Mouse (Mus musculus): ENCODE measurements around the gene Tmem33. TPM values are rescaled to one million over a fixed set of nuclear protein-coding genes. Genes with fewer than 3 reads are reported as not detected.

Tmem33 gene
- 120 and 121 TPM in 2 replicates for polyA plus RNA-seq (2014; fragmentation: Nextera tagmentation; extraction: Ambion mirVana)

DNA sequence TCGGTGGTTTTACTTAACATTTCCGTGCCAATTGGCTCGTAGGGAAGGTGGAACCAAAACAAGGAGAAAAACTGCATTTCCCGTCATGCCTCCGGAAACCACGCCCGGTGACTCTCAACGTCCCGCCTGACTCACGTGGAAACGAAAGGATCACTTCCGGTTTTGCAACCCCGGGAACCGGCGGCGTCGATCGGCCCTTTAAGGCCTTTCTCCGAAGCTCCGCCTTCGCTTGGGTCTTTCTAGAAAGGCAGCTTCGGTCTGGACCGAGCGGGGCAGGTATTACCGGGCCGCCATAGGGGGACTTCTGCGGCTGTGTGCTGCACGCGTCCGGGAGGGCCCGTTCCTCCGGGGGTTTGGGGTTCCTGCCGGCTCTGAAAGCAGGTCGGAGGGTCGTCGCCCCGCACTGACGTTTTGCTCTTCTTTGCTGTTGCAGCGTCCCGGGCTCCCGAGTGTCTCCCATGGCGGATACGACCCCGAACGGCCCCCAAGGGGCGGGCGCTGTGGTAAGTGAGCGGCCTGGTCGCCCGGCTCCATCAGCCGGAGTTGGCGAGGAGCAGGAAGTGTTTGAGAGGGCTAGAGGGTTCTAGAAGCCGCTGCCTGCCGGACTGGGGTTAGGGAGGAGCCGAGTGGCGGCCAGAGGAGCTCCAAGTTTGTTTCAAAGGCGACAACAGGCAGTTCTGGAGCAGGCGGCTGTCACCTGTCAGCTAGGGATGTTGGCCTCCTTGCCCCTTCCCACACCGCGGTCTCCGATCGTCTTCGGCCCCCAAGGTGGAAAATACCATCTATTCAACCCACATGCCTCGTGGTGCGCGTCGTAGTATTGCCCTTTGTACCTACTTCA lies at the start of gene Tmem33:
Gene Tmem33 (plus strand): TSS at position 35 of the 841 bp plus-strand sequence.
- H3K4me2 ChIP-seq: peak within 1 kb of the TSS; percentile 78
- no peaks in the 10 kb centered on the region for H3K9me3 ChIP-seq (ENCODE audit: control insufficient read depth, low read length)
- no peaks in the 10 kb centered on the region for H3K27me3 ChIP-seq (ENCODE audit: control insufficient read depth, insufficient read depth, low read length)
- ATAC-seq (ENCODE audit: low FRiP score): peak; percentile 93
- DNase-seq (ENCODE audit: low spot score, missing footprints): peak; percentile 98
- WGBS: 0% methylated on average over 67 of the region's 67 CpGs
- H3K36me3 ChIP-seq (ENCODE audit: control insufficient read depth, insufficient read depth, low read length): peaks cover 15% of the 10 kb centered on the region; the same call in 1 of the 2 replicates
- peak within 1 kb of the TSS; percentile 88 for H3K27ac ChIP-seq (ENCODE audit: low read depth, low read length)
- peak within 1 kb of the TSS; percentile 90 for H3K9ac ChIP-seq (ENCODE audit: low read length)
- peak within 1 kb of the TSS; percentile 88 for H3K4me3 ChIP-seq (ENCODE audit: low read depth, low read length)
- peaks cover 5% of the 10 kb centered on the region; the same call in 1 of the 2 replicates for H3K4me1 ChIP-seq (ENCODE audit: control insufficient read depth, insufficient read depth, low read length)

DNA sequence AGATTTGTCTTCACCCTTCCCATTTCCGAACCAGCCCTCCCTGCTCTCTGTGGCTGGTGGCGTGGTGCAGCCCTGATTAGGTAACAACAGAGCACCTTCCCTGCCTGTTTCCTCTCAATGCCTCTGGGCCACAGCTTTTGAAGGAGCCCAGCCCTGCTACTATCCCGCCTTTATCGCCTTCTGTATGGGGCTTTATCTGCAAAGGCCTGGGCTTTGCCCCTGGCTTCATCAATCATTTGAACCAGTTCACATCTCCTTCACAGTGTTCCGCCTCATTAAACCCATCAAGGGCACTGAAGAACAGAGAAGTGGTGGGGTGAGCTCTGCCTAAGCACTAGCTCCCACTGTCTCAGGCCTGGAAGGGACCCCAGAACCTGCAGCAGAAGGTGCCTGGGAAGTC lies 47.2 kb upstream of the Tmem33 start:
- peaks cover 57% of the 10 kb centered on the region for H3K27me3 ChIP-seq (ENCODE audit: control insufficient read depth, insufficient read depth, low read length)
- DNase-seq (ENCODE audit: low spot score, missing footprints): no peak
- no peaks in the 10 kb centered on the region for H3K36me3 ChIP-seq (ENCODE audit: control insufficient read depth, insufficient read depth, low read length)
- H3K9me3 ChIP-seq (ENCODE audit: control insufficient read depth, low read length): no peaks in the 10 kb centered on the region
- H3K4me2 ChIP-seq: no peak overlapping the region
- ATAC-seq (ENCODE audit: low FRiP score): no peak
- H3K4me1 ChIP-seq (ENCODE audit: control insufficient read depth, insufficient read depth, low read length): peaks cover 13% of the 10 kb centered on the region
- H3K9ac ChIP-seq (ENCODE audit: low read length): no peak overlapping the region
- no peak overlapping the region for H3K27ac ChIP-seq (ENCODE audit: low read depth, low read length)
- WGBS: 25% methylated on average over 5 of the region's 5 CpGs
- no peak overlapping the region for H3K4me3 ChIP-seq (ENCODE audit: low read depth, low read length)

DNA sequence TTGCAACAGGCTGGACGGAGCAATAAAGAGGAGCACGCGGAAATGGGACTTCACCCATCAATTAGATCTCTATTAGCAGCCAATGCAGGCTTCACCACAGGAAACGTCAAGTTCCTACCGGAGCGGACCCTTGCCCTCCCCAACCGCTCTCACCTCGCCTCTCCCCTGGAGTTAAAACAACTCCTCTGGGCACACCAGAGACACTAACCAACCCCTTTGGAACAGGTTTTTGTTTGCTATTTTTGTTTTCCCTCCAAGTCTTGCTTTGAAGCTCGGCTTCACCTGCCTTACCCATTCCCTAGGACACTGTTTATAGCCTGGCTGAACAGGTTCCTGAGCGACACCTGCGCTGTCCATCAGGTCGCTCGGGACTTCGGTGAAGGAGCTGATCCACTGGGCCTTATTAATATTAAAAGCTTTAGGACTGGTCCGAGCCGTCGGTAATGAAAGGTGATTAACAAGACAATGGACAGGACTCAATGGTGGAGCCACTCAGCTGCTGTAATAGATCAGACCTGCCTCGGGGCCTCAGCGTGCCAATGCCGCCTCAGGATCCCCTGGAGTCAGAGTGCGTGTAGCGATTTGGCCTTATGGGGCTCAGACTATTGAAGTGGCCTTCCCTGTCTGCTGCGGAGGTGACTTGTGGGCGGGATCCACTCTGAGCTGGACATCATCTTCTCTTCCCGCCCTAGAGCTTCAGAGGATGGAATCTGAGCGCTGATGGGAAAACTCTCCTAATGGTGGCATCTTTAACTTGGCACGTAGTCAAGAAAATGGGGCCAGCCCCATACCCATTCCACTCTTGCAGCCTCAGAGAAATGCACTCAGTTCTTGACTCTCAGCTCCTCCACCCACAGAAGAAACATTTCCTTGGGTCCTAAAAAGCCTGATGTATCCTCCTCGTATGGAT lies 45.0 kb upstream of the Tmem33 start:
- ATAC-seq (ENCODE audit: low FRiP score) (0 out of 2 replicates have a peak, but pooled peaks have one; percentile 18), DNase-seq (ENCODE audit: low spot score, missing footprints) (peak; percentile 94)
- no peak overlapping the region for H3K27ac ChIP-seq (ENCODE audit: low read depth, low read length)
- no peak overlapping the region; the same call in 1 of the 2 replicates for H3K4me3 ChIP-seq (ENCODE audit: low read depth, low read length)
- WGBS: under 1% methylated on average over 28 of the region's 28 CpGs
- H3K4me2 ChIP-seq: peak overlapping the region; percentile 16
- H3K4me1 ChIP-seq (ENCODE audit: control insufficient read depth, insufficient read depth, low read length): peaks cover 13% of the 10 kb centered on the region
- no peaks in the 10 kb centered on the region for H3K36me3 ChIP-seq (ENCODE audit: control insufficient read depth, insufficient read depth, low read length)
- no peaks in the 10 kb centered on the region for H3K9me3 ChIP-seq (ENCODE audit: control insufficient read depth, low read length)
- peaks cover 77% of the 10 kb centered on the region for H3K27me3 ChIP-seq (ENCODE audit: control insufficient read depth, insufficient read depth, low read length)
- no peak overlapping the region for H3K9ac ChIP-seq (ENCODE audit: low read length)

- H3K9me3 ChIP-seq (ENCODE audit: control insufficient read depth, low read length): no peaks in the 10 kb centered on the region
- ATAC-seq (ENCODE audit: low FRiP score): peak; percentile 62
- peaks cover 84% of the 10 kb centered on the region for H3K27me3 ChIP-seq (ENCODE audit: control insufficient read depth, insufficient read depth, low read length)
- H3K36me3 ChIP-seq (ENCODE audit: control insufficient read depth, insufficient read depth, low read length): no peaks in the 10 kb centered on the region
- peaks cover 13% of the 10 kb centered on the region for H3K4me1 ChIP-seq (ENCODE audit: control insufficient read depth, insufficient read depth, low read length)
- H3K9ac ChIP-seq (ENCODE audit: low read length): no peak overlapping the region
- peak; percentile 91 for DNase-seq (ENCODE audit: low spot score, missing footprints)
- WGBS: under 1% methylated on average over 49 of the region's 49 CpGs
- H3K27ac ChIP-seq (ENCODE audit: low read depth, low read length): no peak overlapping the region
- H3K4me2 ChIP-seq: peak overlapping the region; percentile 16
- H3K4me3 ChIP-seq (ENCODE audit: low read depth, low read length): peak overlapping the region; percentile 1
These were observed 44.2 kb upstream of the Tmem33 start for GRCm38 (mm10) chr5:67216031-67216778.

GRCm38 (mm10) chr5:67216779-67217095 lies 43.6 kb upstream of the Tmem33 start:
- H3K27ac ChIP-seq (ENCODE audit: low read depth, low read length): no peak overlapping the region
- no peaks in the 10 kb centered on the region for H3K9me3 ChIP-seq (ENCODE audit: control insufficient read depth, low read length)
- 0 out of 2 replicates have a peak overlapping the region, but pooled peaks have one; percentile 1 for H3K4me3 ChIP-seq (ENCODE audit: low read depth, low read length)
- peaks cover 14% of the 10 kb centered on the region for H3K4me1 ChIP-seq (ENCODE audit: control insufficient read depth, insufficient read depth, low read length)
- no peak overlapping the region for H3K9ac ChIP-seq (ENCODE audit: low read length)
- peak; percentile 95 for DNase-seq (ENCODE audit: low spot score, missing footprints)
- H3K27me3 ChIP-seq (ENCODE audit: control insufficient read depth, insufficient read depth, low read length): peaks cover 90% of the 10 kb centered on the region
- WGBS: 3% methylated on average over 9 of the region's 9 CpGs
- H3K36me3 ChIP-seq (ENCODE audit: control insufficient read depth, insufficient read depth, low read length): no peaks in the 10 kb centered on the region
- ATAC-seq (ENCODE audit: low FRiP score): no peak; the same call in 1 of the 2 replicates
- H3K4me2 ChIP-seq: peak overlapping the region; percentile 16; the same call in 1 of the 2 replicates

DNA sequence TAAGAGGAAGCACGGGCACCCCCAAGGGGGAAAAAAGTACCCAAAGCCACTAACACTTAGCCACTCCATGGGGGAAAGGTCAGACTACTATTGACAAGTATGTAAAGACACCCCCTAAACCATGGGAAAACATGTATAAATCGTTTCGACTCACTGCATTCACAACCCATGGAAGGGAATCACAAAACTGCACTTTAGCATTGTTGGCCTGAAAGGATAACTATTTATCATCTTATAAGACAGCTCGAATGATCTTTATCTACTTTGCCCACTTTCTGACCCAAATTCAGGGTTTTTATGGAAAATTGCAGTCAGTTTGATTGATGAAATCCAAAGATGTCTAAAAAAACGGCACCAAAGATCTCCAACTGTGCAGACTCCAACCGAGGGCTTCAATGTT lies 38.5 kb upstream of the Tmem33 start:
- Histone ChIP-seq H3K4me2 (peak overlapping the region; percentile 44; the same call in 1 of the 2 replicates), H3K4me3 (ENCODE audit: low read depth, low read length) (no peak overlapping the region)
- peak; percentile 92 for DNase-seq (ENCODE audit: low spot score, missing footprints)

DNA sequence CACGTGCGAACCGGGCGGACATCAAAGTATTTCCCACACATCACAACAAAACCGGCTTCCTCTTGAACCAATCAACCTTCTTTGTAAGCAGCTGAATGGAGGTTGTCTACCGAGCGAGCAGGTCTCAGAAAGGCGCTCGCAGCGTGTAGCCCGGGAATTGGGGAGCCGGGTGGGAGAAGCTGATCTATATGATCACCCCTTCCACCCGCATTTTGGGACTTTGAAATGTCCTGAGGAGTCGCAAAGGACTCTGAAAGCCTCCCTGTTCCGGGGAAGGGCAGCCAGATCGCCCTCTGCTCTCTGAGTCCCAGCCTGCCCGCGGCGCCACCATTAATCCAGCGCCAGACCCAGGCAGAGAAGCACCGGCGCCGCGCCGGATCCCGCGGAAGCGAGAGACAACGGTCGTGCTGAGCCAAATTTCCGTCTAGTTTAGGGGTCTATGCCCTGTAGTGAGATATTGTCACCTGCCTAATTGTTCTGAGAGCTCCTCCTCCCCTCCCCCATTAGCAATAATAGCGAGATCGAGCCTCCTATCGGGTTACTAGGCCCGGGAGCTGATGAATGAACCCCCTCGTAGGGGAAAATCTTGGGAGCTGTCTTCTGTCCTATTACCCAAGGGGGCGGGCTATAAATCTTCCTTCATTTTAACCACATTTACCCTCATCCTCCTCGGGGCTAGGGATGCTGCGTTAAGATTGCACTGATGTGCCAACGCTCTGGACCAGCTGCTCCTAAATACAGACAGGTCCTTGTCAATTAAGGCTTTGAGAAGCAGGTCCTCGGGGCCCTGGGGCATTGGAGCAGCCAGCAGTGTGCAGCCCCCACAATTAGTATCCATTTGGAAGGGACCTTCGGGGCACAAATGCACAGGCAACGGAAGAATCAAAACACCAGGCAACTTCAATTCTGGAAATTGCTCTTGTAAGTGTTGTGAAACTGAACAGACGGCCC lies 37.6 kb upstream of the Tmem33 start:
- Histone ChIP-seq H3K9ac (ENCODE audit: low read length) (no peak overlapping the region), H3K4me3 (ENCODE audit: low read depth, low read length) (peak overlapping the region; percentile 22), H3K4me2 (peak overlapping the region; percentile 44), H3K27ac (ENCODE audit: low read depth, low read length) (no peak overlapping the region), H3K36me3 (ENCODE audit: control insufficient read depth, insufficient read depth, low read length) (no peaks in the 10 kb centered on the region), H3K4me1 (ENCODE audit: control insufficient read depth, insufficient read depth, low read length) (peaks cover 7% of the 10 kb centered on the region), H3K9me3 (ENCODE audit: control insufficient read depth, low read length) (no peaks in the 10 kb centered on the region; the same call in 1 of the 2 replicates), H3K27me3 (ENCODE audit: control insufficient read depth, insufficient read depth, low read length) (peaks cover 98% of the 10 kb centered on the region)
- ATAC-seq (ENCODE audit: low FRiP score) (peak; percentile 69; the same call in 1 of the 2 replicates), DNase-seq (ENCODE audit: low spot score, missing footprints) (peak; percentile 95)
- under 1% methylated on average over 44 of the region's 44 CpGs for WGBS

More for the DNA sequence above, 38.5 kb upstream of the Tmem33 start:
- peaks cover 7% of the 10 kb centered on the region for H3K4me1 ChIP-seq (ENCODE audit: control insufficient read depth, insufficient read depth, low read length)
- peaks cover 95% of the 10 kb centered on the region for H3K27me3 ChIP-seq (ENCODE audit: control insufficient read depth, insufficient read depth, low read length)
- H3K36me3 ChIP-seq (ENCODE audit: control insufficient read depth, insufficient read depth, low read length): no peaks in the 10 kb centered on the region
- H3K9me3 ChIP-seq (ENCODE audit: control insufficient read depth, low read length): no peaks in the 10 kb centered on the region; the same call in 1 of the 2 replicates
- no peak for ATAC-seq (ENCODE audit: low FRiP score)
- WGBS: 7% methylated on average over 6 of the region's 6 CpGs
- H3K27ac ChIP-seq (ENCODE audit: low read depth, low read length): no peak overlapping the region
- H3K9ac ChIP-seq (ENCODE audit: low read length): no peak overlapping the region
